Mouse (Mus musculus) megakaryocyte, embryonic 14.5 days (primary cell): ENCODE results near the gene Dnm3.

Experiments used
- FLI1 ChIP-seq: IDR thresholded peaks from 2 replicates; pipeline ENCODE4 v1.6.1; 2012; ENCODE audit warnings: low read length, inconsistent platforms, mixed read lengths
- GATA1 ChIP-seq: IDR thresholded peaks from 3 replicates; pipeline ENCODE4 v1.6.1; 2012; ENCODE audit warnings: mixed read lengths, low read length, inconsistent platforms, borderline replicate concordance

- TF ChIP-seq GATA1, result no peak
- no peak for TF ChIP-seq FLI1
Observed at GRCm38 (mm10) chr1:162143974-162144912, 333.6 kb downstream of the Dnm3 start.
